Mouse (Mus musculus) left cerebral cortex, adult 11 months (tissue): ENCODE data around the gene Gmcl1.

ENCODE experiments used
- DNase-seq: peaks from one replicate; pipeline ENCODE4 v3.0.0; 2022; ENCODE audit warnings: low spot score

The Gmcl1 gene

GRCm38 (mm10) chr6:86660161-86660877 lies 72.9 kb downstream of the Gmcl1 start:
- no peak for DNase-seq

- DNase-seq: no peak
Measured at GRCm38 (mm10) chr6:86658501-86658900, 74.7 kb downstream of the Gmcl1 start.

GRCm38 (mm10) chr6:86654270-86654916 lies 78.8 kb downstream of the Gmcl1 start:
- no peak for DNase-seq

DNA sequence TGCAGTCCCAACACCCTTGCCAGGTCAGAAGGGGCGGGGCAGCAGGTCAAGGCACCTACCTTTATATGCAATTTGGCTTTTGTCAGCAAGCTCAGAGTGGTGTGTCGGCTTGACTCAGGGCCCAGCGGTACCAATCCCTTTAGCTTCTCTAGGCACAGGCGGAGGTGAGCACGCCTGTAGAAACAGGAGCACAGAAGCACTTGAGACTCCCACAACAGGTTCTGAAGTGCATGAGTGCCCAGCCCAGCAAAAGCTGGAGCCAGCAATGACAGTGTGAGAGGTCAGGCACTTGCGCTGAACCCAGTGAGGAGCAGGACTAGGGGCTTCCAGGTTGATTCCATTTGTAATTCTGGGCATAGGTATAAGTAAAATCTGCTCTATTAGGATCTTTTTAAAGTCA lies 80.2 kb downstream of the Gmcl1 start:
- no peak for DNase-seq

- no peak for DNase-seq
Measured at GRCm38 (mm10) chr6:86646143-86646542, 87.0 kb downstream of the Gmcl1 start.

- no peak for DNase-seq
Measured at GRCm38 (mm10) chr6:86645551-86645950, 87.6 kb downstream of the Gmcl1 start.

DNA sequence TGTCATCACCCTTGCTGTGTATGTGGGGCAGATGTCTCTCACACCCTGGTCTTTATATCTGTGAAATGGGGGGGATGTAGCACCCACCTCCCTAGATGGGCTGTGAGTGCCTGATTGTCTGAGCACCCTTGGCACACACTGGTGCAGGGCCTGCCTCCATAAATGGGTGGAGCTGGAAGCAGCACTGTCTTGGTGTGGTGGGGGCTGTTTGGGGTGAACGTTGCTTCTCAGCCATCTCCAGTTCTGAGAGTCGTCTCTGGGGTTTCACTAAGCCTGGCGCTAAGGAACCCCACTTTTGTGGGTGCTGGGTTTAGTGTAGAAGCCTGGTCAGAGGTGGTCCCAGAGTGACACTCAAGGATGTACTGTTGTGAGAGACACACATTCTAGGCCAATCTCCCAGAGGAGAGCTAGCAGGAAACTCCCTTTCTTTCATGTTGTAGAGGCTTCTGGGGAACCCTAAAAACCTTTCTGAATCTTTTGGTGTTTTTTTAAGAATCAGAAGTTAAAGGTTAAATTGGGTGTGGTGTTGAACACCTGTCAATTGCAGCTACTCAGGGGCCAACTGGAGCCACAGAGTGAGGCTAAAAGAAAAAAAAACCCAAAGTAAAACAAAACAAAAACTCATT lies 88.3 kb downstream of the Gmcl1 start:
- no peak for DNase-seq
